Mouse (Mus musculus) monocyte, adult 2 months (primary cell): ENCODE results near the gene Zfp72.
A peak's percentile ranks its signal among the peaks of the same experiment; 100 is the strongest.

Experiments
- DNase-seq, 2 experiments: peaks; one replicate each; pipeline ENCODE4 v3.0.0; 2022; ENCODE audit warnings: low spot score in 2 of 2, low read depth in 1 of 2

Zfp72 gene

GRCm38 (mm10) chr13:74390371-74390990 lies at the start of gene Zfp72:
Gene Zfp72 (minus strand): TSS chr13:74390836.
- DNase-seq: peak; percentile 14 to 39

DNA sequence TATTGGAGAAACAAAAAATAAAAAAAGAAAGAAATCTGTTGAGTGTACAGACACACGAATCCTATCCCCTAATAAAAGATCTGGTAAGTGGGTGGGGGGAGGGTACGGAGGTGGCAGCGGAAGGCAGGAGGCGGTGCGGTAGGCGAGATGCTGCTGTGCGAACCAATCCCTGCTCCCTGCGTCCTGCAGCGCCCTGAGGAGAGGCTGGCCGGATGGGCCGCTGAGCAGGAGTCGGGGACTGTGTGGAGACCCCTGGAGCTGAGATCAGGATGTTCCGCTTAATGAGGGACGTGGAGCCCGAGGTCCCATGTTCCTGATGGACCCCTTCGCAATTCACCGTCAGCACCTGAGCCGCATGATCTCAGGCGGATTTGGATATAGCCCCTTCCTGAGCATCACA lies 49.3 kb upstream of the Zfp72 start:
- no peak for DNase-seq

GRCm38 (mm10) chr13:74399298-74399839 lies 8.7 kb upstream of the Zfp72 start, which contains the start of gene Ftl1-ps1:
Gene Ftl1-ps1 (plus strand): TSS chr13:74399694.
- no peak for DNase-seq

GRCm38 (mm10) chr13:74391156-74391555 lies 520 bp upstream of the Zfp72 start:
- no peak for DNase-seq

GRCm38 (mm10) chr13:74389730-74390129 lies 906 bp downstream of the Zfp72 start:
- DNase-seq: no peak

DNA sequence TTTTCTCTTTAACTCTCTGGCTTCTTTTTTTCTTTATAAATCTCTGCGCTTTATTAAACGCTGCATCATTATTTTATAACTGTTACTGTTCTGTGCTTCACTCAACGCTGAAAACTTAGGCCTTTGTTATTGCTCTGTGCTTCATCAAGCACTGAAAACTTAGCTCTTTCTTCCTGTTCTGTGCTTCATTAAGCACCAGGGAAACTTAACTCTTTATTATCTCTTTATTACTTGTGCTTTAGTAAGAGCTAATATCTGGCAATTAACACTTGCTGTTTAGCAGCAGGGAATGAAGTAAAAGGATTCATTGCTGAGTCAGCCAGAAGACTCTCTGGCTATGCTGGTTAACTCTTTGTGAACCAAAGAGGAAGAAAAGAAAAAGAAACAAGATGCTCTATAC lies 8.3 kb downstream of the Zfp72 start:
- no peak for DNase-seq

DNA sequence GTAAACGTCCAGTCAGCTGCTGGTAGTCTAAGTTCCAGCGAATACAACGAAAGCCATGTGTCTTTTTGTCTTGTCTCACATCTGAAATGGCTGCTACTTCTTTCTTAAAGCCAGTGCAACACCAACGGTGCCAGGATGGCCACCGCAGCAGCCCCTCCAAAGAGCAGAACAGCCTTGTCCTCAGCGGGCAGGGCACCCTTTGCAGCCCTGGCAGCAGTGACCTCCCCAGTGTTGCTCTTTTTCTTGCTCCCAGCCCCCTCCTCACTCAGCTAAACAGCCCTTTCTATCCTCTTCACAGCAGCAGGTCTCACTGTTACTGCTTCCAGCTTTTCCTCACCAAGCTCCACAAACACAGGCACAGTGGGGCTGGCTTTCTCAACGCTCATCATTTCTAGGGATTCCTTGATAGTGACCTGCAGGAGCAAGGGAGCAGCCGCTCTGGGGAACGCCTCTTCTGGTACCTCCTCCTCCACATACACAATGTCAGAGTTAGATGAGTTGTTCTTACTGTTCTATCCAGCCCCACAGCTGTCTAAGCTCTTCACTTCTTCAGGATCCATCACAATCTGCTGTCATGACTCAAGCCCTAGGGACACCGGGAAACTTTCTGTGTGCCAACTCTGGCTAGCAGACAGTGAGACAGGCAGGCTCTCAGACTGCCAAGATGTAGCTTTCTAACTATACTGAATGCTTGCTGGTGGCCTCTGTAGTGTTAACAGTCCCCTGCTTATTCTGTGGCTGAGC lies 8.9 kb downstream of the Zfp72 start:
- no peak for DNase-seq

DNA sequence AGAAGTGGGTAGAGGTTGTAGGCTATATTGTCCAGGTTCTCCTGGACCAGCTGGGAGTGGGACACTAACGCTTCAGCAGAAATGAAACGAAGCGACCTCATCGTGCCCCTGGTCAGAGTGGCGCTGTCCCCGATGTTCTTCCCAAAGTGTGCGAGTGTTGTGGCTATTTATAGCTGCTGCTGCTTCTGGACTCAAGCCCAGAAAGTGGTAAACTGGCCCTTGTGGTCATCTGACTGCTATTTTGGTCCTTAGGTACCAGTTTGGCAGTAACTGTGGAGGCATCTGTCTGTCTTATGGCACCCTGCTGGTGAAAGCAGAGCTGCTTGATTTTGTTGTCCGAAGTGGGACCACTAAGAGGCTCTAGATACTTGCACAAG lies 26.8 kb downstream of the Zfp72 start, which contains the start of gene Lrrc14b:
Lrrc14b (minus strand) TSS at position 147 of the 377 bp plus-strand sequence.
- no peak for DNase-seq

- DNase-seq: no peak
These were observed 27.3 kb downstream of the Zfp72 start for GRCm38 (mm10) chr13:74363176-74363858.

- DNase-seq: no peak
These were observed 28.4 kb downstream of the Zfp72 start for GRCm38 (mm10) chr13:74362218-74362617.

DNA sequence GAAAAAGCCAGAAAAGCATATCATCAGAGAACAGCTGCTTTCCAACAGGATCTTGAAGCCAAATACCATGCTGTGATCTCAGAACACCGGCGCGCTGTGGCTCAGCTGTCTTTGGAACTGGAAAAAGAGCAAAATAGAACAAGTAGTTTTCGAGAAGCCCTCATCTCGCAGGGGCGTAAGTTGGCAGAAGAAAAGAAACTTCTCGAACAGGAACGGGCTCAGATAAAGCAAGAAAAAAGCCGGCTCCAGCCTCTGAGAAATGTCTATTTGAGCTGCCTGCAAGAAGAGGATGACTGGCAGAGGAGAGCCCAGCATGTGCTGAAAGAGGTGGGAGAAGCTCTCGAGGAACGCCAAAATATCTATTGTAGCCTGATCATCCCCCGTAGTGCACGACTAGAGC lies 34.1 kb downstream of the Zfp72 start:
- DNase-seq: no peak

DNA sequence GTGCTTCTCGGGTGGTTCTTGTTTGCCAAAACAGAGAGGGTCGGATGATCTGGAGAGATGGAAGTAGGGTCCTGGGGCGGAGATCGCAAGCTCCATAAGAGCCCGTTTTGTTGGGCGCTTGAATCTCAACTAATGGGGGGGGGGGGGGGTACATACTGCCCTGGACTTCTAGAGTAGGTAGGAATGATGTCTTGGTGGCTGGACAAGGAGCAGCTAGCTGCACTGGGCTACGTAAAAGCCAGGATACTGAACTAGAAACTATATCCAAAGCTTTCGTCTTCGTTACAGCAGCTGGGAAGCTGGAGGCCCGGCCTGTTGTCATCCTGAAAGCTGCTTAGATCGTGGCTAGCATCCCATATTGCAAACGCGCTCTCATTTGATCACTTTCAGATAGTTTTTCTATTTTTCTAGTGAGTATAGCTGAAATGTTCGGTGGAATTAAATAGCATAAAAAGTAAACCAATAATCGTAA lies 40.2 kb downstream of the Zfp72 start:
- no peak for DNase-seq

GRCm38 (mm10) chr13:74349566-74350434 lies 40.8 kb downstream of the Zfp72 start, which contains the start of the genes Sdha and Ccdc127:
Gene Sdha (minus strand): TSS chr13:74350280.
Gene Ccdc127 (plus strand): TSS chr13:74350309.
- peak; percentile 79 to 92 for DNase-seq

GRCm38 (mm10) chr13:74341036-74341435 lies 49.6 kb downstream of the Zfp72 start:
- DNase-seq: peak in 1 of 2 experiments; percentile 4

- no peak for DNase-seq
These were observed 61.3 kb downstream of the Zfp72 start for GRCm38 (mm10) chr13:74329321-74329720.
